Mouse (Mus musculus) layer of hippocampus, adult 2 months (tissue): ENCODE data around the gene Gamt. TPM values are rescaled to one million over a fixed set of nuclear protein-coding genes. Genes with fewer than 3 reads are reported as not detected.
A peak's percentile ranks its signal among the peaks of the same experiment; 100 is the strongest.
"Not testable (repeated sequence)": the region's sequence is repeated elsewhere in the genome, so short reads cannot be mapped to it uniquely, and the experiment has no call there.

Experiments
- DNase-seq, 2 experiments: peaks; one replicate each; pipeline ENCODE4 v3.0.0; 2022; ENCODE audit warnings: low spot score in 2 of 2
- H3K27ac ChIP-seq: fragments of 200-600 bp; 2 replicates; pipeline ENCODE4 v1.8.1; 2022
- H3K4me3 ChIP-seq: fragments of 200-600 bp; 2 replicates; pipeline ENCODE4 v1.8.1; 2022; ENCODE audit warnings: mild to moderate bottlenecking
- CTCF ChIP-seq: fragments of 200-600 bp; conservative IDR thresholded peaks from 2 replicates; pipeline ENCODE4 v1.8.1; 2022; ENCODE audit warnings: antibody characterized with exemption, mild to moderate bottlenecking, moderate library complexity
- total RNA-seq, 2 experiments: library from RNA; stranded (reverse); gene quantifications; 2 replicates each; pipeline ENCODE4 v1.2.3; 2021

Gamt gene
- total RNA-seq, 2 experiments from 2014 or later, result 29.8 to 33.1 TPM

GRCm38 (mm10) chr10:80250059-80250458 lies 10.8 kb downstream of the Gamt start:
- H3K4me3 ChIP-seq, result peak overlapping the region; percentile 94
- H3K27ac ChIP-seq, result peak overlapping the region; percentile 98
- TF ChIP-seq CTCF, result no peak
- no peak for DNase-seq

GRCm38 (mm10) chr10:80248971-80249640 lies 11.7 kb downstream of the Gamt start, which contains the start of gene Ndufs7:
Gene Ndufs7 (plus strand): TSS chr10:80249121.
- 0 out of 2 replicates have a peak, but pooled peaks have one; percentile 8 for TF ChIP-seq CTCF
- Histone ChIP-seq H3K4me3 (peak within 1 kb of the TSS; percentile 94), H3K27ac (peak within 1 kb of the TSS; percentile 98)
- peak; percentile 94 to 98 for DNase-seq

GRCm38 (mm10) chr10:80248437-80248836 lies 12.4 kb downstream of the Gamt start:
- peak overlapping the region; percentile 94 for H3K4me3 ChIP-seq
- peak overlapping the region; percentile 98 for H3K27ac ChIP-seq
- DNase-seq, result not testable (repeated sequence)

GRCm38 (mm10) chr10:80247849-80248248 lies 13.0 kb downstream of the Gamt start:
- DNase-seq, result no peak

GRCm38 (mm10) chr10:80245600-80245999 lies 15.2 kb downstream of the Gamt start:
- peak; percentile 96 for TF ChIP-seq CTCF
- H3K27ac ChIP-seq, result no peak overlapping the region
- DNase-seq, result peak; percentile 80 to 89

More at GRCm38 (mm10) chr10:80247849-80248248, 13.0 kb downstream of the Gamt start:
- peak; percentile 68 for TF ChIP-seq CTCF
- Histone ChIP-seq H3K27ac (no peak overlapping the region), H3K4me3 (no peak overlapping the region)

GRCm38 (mm10) chr10:80244791-80245399 lies 15.9 kb downstream of the Gamt start:
- peak; percentile 67 for TF ChIP-seq CTCF
- H3K27ac ChIP-seq, result no peak overlapping the region
- no peak overlapping the region for H3K4me3 ChIP-seq
- no peak for DNase-seq

More at GRCm38 (mm10) chr10:80245600-80245999, 15.2 kb downstream of the Gamt start:
- H3K4me3 ChIP-seq, result no peak overlapping the region

- no peak for TF ChIP-seq CTCF
- H3K27ac ChIP-seq, result no peak overlapping the region; the same call in 1 of the 2 replicates
These were observed 18.2 kb downstream of the Gamt start for GRCm38 (mm10) chr10:80242607-80243006.

GRCm38 (mm10) chr10:80242088-80242487 lies 18.7 kb downstream of the Gamt start:
- H3K4me3 ChIP-seq, result no peak overlapping the region
- no peak for DNase-seq
- TF ChIP-seq CTCF, result no peak
- peak overlapping the region; percentile 7; the same call in 1 of the 2 replicates for H3K27ac ChIP-seq

More at GRCm38 (mm10) chr10:80242607-80243006, 18.2 kb downstream of the Gamt start:
- no peak for DNase-seq
- H3K4me3 ChIP-seq, result no peak overlapping the region

GRCm38 (mm10) chr10:80239791-80240190 lies 21.0 kb downstream of the Gamt start:
- Histone ChIP-seq H3K27ac (no peak overlapping the region), H3K4me3 (no peak overlapping the region)
- no peak for TF ChIP-seq CTCF
- DNase-seq, result no peak

GRCm38 (mm10) chr10:80238306-80238705 lies 22.5 kb downstream of the Gamt start:
- Histone ChIP-seq H3K27ac (no peak overlapping the region), H3K4me3 (no peak overlapping the region)
- DNase-seq, result no peak
- no peak for TF ChIP-seq CTCF

GRCm38 (mm10) chr10:80237020-80237419 lies 23.8 kb downstream of the Gamt start:
- H3K27ac ChIP-seq, result no peak overlapping the region
- no peak for DNase-seq

GRCm38 (mm10) chr10:80236145-80236825 lies 24.5 kb downstream of the Gamt start:
- H3K27ac ChIP-seq, result peak overlapping the region; percentile 1; the same call in 1 of the 2 replicates
- no peak overlapping the region for H3K4me3 ChIP-seq
- no peak for TF ChIP-seq CTCF
- DNase-seq, result no peak

More at GRCm38 (mm10) chr10:80237020-80237419, 23.8 kb downstream of the Gamt start:
- no peak for TF ChIP-seq CTCF
- H3K4me3 ChIP-seq, result no peak overlapping the region
